Mouse (Mus musculus): ENCODE measurements around the gene Hpcal1.

Hpcal1 gene

GRCm38 (mm10) chr12:17688913-17689312 lies 1.7 kb upstream of the Hpcal1 start:
- DNase-seq = no peak

- no peak for DNase-seq
Observed at GRCm38 (mm10) chr12:17689931-17690563, 609 bp upstream of the Hpcal1 start.

GRCm38 (mm10) chr12:17691320-17691876 lies 742 bp downstream of the Hpcal1 start:
- DNase-seq = peak; percentile 61

GRCm38 (mm10) chr12:17691891-17692321 lies 1.2 kb downstream of the Hpcal1 start:
- DNase-seq = peak; percentile 64

- no peak for DNase-seq
Observed at GRCm38 (mm10) chr12:17692356-17692755, 1.7 kb downstream of the Hpcal1 start.

- DNase-seq = peak; percentile 47
Observed at GRCm38 (mm10) chr12:17692953-17693352, 2.3 kb downstream of the Hpcal1 start.

- peak; percentile 52 for DNase-seq
Observed at GRCm38 (mm10) chr12:17694589-17695115, 4.0 kb downstream of the Hpcal1 start.

GRCm38 (mm10) chr12:17696395-17696794 lies 5.7 kb downstream of the Hpcal1 start:
- DNase-seq = no peak

- no peak for DNase-seq
Observed at GRCm38 (mm10) chr12:17698934-17699333, 8.3 kb downstream of the Hpcal1 start.

- no peak for DNase-seq
Observed at GRCm38 (mm10) chr12:17699480-17699879, 8.8 kb downstream of the Hpcal1 start.

- DNase-seq = no peak
Observed at GRCm38 (mm10) chr12:17701131-17701720, 10.6 kb downstream of the Hpcal1 start.

GRCm38 (mm10) chr12:17701795-17702194 lies 11.1 kb downstream of the Hpcal1 start:
- DNase-seq = no peak

GRCm38 (mm10) chr12:17702257-17702943 lies 11.7 kb downstream of the Hpcal1 start:
- DNase-seq = no peak

GRCm38 (mm10) chr12:17702944-17703335 lies 12.3 kb downstream of the Hpcal1 start:
- no peak for DNase-seq

- DNase-seq = no peak
Observed at GRCm38 (mm10) chr12:17703866-17704265, 13.2 kb downstream of the Hpcal1 start.

- no peak for DNase-seq
Observed at GRCm38 (mm10) chr12:17707472-17707871, 16.8 kb downstream of the Hpcal1 start.

- DNase-seq = no peak
Observed at GRCm38 (mm10) chr12:17709451-17709850, 18.8 kb downstream of the Hpcal1 start.

- DNase-seq = peak; percentile 40
Observed at GRCm38 (mm10) chr12:17709926-17710746, 19.5 kb downstream of the Hpcal1 start.

GRCm38 (mm10) chr12:17710747-17711092 lies 20.1 kb downstream of the Hpcal1 start:
- DNase-seq = no peak

GRCm38 (mm10) chr12:17711731-17712388 lies 21.2 kb downstream of the Hpcal1 start:
- DNase-seq = peak; percentile 44

- DNase-seq = no peak
Observed at GRCm38 (mm10) chr12:17712571-17712970, 21.9 kb downstream of the Hpcal1 start.

All from lung, postnatal 36 days (tissue).